Mouse (Mus musculus) MEL (cell line): Measurements from ENCODE around the gene Cnfn. TPM values are rescaled to one million over a fixed set of nuclear protein-coding genes. Genes with fewer than 3 reads are reported as not detected.
"Not testable (repeated sequence)": the region's sequence is repeated elsewhere in the genome, so short reads cannot be mapped to it uniquely, and the experiment has no call there.

ENCODE experiments used
- DNase-seq: peaks from one replicate; pipeline ENCODE4 v3.0.0; 2011; ENCODE audit warnings: low read depth, low spot score
- H3K27ac ChIP-seq: 2 replicates; pipeline ENCODE4 v1.5.1; 2012; ENCODE audit warnings: low read depth, mild to moderate bottlenecking, control low read depth, low read length, moderate library complexity; ENCODE audit not compliant: control insufficient read depth
- H3K27me3 ChIP-seq, 2 experiments: fragments of 150-350 bp in 1 of 2; sonication (generic) in 1 of 2; 2 replicates each; pipeline ENCODE4 v1.6.1; 2012; ENCODE audit warnings: low read length in 2 of 2, mild to moderate bottlenecking in 2 of 2, improper control_type of control experiment in 1 of 2, moderate library complexity in 1 of 2; ENCODE audit not compliant: insufficient read depth in 2 of 2, control insufficient read depth in 1 of 2
- H3K36me3 ChIP-seq, 2 experiments: 2 replicates each; pipeline ENCODE4 v1.6.1; 2012 to 2014; ENCODE audit warnings: low read length in 2 of 2, improper control_type of control experiment in 1 of 2, inconsistent platforms in 1 of 2, mild to moderate bottlenecking in 1 of 2; ENCODE audit not compliant: insufficient read depth in 2 of 2, control insufficient read depth in 1 of 2
- H3K4me1 ChIP-seq, 2 experiments: fragments of 150-350 bp in 1 of 2; sonication (generic) in 1 of 2; 2 replicates each; pipeline ENCODE4 v1.6.1; 2012; ENCODE audit warnings: low read length in 2 of 2, improper control_type of control experiment in 1 of 2, mild to moderate bottlenecking in 1 of 2; ENCODE audit not compliant: insufficient read depth in 2 of 2, control insufficient read depth in 1 of 2
- H3K4me3 ChIP-seq, 2 experiments: fragments of 150-350 bp in 1 of 2; sonication (generic) in 1 of 2; 2 replicates each; pipeline ENCODE4 v1.5.1; 2012; ENCODE audit warnings: low read depth in 2 of 2, low read length in 2 of 2, mild to moderate bottlenecking in 2 of 2, moderate library complexity in 2 of 2, control low read depth in 1 of 2, improper control_type of control experiment in 1 of 2; ENCODE audit not compliant: control insufficient read depth in 1 of 2, insufficient read depth in 1 of 2
- H3K79me2 ChIP-seq: 2 replicates; pipeline ENCODE4 v1.6.1; 2012; ENCODE audit warnings: mild to moderate bottlenecking, low read length, moderate library complexity; ENCODE audit not compliant: control insufficient read depth, poor library complexity, insufficient read depth
- H3K9ac ChIP-seq: 2 replicates; pipeline ENCODE4 v1.6.1; 2012; ENCODE audit warnings: low read depth, mild to moderate bottlenecking, control low read depth, low read length, moderate library complexity; ENCODE audit not compliant: control insufficient read depth, poor library complexity, severe bottlenecking
- H3K9me3 ChIP-seq: fragments of 150-350 bp; sonication (generic); replicated peaks from 2 replicates; pipeline ENCODE4 v1.6.1; 2012; ENCODE audit warnings: mild to moderate bottlenecking, low read length, improper control_type of control experiment, moderate library complexity; ENCODE audit not compliant: insufficient read depth
- E2F4 ChIP-seq: IDR thresholded peaks from 2 replicates; pipeline ENCODE4 v1.6.1; 2011; ENCODE audit warnings: low read depth, low read length, improper control_type of control experiment, borderline replicate concordance
- GATA1 ChIP-seq: IDR thresholded peaks from 2 replicates; pipeline ENCODE4 v1.6.1; 2011; ENCODE audit warnings: low read depth, low read length, improper control_type of control experiment
- JUND ChIP-seq: IDR thresholded peaks from 2 replicates; pipeline ENCODE4 v1.6.1; 2011; ENCODE audit warnings: low read depth, mild to moderate bottlenecking, improper control_type of control experiment, low read length
- MAZ ChIP-seq: IDR thresholded peaks from 2 replicates; pipeline ENCODE4 v1.6.1; 2012; ENCODE audit warnings: low read depth, mild to moderate bottlenecking, inconsistent platforms, low read length, improper control_type of control experiment
- MXI1 ChIP-seq: IDR thresholded peaks from 2 replicates; pipeline ENCODE4 v1.6.1; 2011; ENCODE audit warnings: mild to moderate bottlenecking, low read depth, low read length, improper control_type of control experiment
- MYB ChIP-seq: IDR thresholded peaks from 2 replicates; pipeline ENCODE4 v1.6.1; 2011; ENCODE audit warnings: mild to moderate bottlenecking, low read depth, low read length, improper control_type of control experiment
- RCOR1 ChIP-seq: IDR thresholded peaks from 2 replicates; pipeline ENCODE4 v1.6.1; 2012; ENCODE audit warnings: low read depth, mild to moderate bottlenecking, inconsistent platforms, low read length, improper control_type of control experiment
- SIN3A ChIP-seq: IDR thresholded peaks from 2 replicates; pipeline ENCODE4 v1.6.1; 2012; ENCODE audit warnings: low read length, improper control_type of control experiment, inconsistent platforms
- TBP ChIP-seq: IDR thresholded peaks from 2 replicates; pipeline ENCODE4 v1.8.0; 2011; ENCODE audit warnings: low read depth, low read length, improper control_type of control experiment
- TCF12 ChIP-seq: IDR thresholded peaks from 2 replicates; pipeline ENCODE4 v1.6.1; 2014; ENCODE audit warnings: low read depth, mild to moderate bottlenecking, inconsistent platforms, low read length, improper control_type of control experiment, moderate library complexity
- UBTF ChIP-seq: IDR thresholded peaks from 2 replicates; pipeline ENCODE4 v1.6.1; 2012; ENCODE audit warnings: low read depth, mild to moderate bottlenecking, inconsistent platforms, low read length, improper control_type of control experiment, moderate library complexity, borderline replicate concordance; ENCODE audit not compliant: insufficient read depth
- ZMIZ1 ChIP-seq: IDR thresholded peaks from 2 replicates; pipeline ENCODE4 v1.6.1; 2012; ENCODE audit warnings: low read depth, mild to moderate bottlenecking, inconsistent platforms, low read length, improper control_type of control experiment, moderate library complexity
- ZNF384 ChIP-seq: IDR thresholded peaks from 2 replicates; pipeline ENCODE4 v1.6.1; 2012; ENCODE audit warnings: low read depth, mild to moderate bottlenecking, inconsistent platforms, low read length, improper control_type of control experiment
- polyA plus RNA-seq, 2 experiments: library from polyadenylated mRNA; stranded (reverse) in 1 of 2; unstranded in 1 of 2; fragments of >175 nt in 1 of 2; fragments of >200 nt in 1 of 2; gene quantifications; 2 replicates each; pipeline versions ENCODE4 v1.2.1 to v1.2.4; 2012; ENCODE audit warnings: low replicate concordance in 2 of 2, low read depth in 1 of 2; ENCODE audit not compliant: insufficient read length in 2 of 2, insufficient read depth in 1 of 2, missing spikeins in 1 of 2
- total RNA-seq: library from RNA; depleted of rRNA; stranded (reverse); fragments of 300-350 nt; gene quantifications from 2 replicates; pipeline ENCODE4 v1.2.3, GENCODE M21; 2012

Cnfn gene
- total and polyA plus RNA-seq, 3 experiments: not detected

DNA sequence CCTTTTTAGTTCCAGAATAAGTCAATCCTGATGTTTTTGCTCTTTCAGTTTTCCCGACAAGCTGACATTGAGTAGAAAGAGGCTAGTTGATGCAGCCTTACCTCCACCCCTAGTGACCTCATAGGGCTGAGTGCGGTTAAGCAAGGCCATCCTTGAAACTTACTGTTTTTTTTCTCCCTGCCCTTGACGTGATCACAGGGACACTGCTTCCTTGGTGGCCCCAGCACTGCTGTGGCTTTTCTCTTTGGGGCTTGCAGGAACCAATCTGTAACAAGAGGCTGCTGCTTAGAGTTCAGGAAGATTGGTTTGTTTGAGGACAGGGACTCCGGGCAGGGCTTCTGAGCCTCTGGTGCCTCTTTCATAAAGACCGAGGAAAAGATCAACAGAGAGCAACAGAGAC lies 32.5 kb upstream of the Cnfn start:
- Histone ChIP-seq H3K27me3 (no peaks in the 10 kb centered on the region), H3K27ac (no peak overlapping the region), H3K4me1 (peaks cover 0 to 5% of the 10 kb centered on the region in 2 experiments; a peak in 1 of 4 replicates), H3K9me3 (no peaks in the 10 kb centered on the region), H3K36me3 (peaks cover 0 to 6% of the 10 kb centered on the region in 2 experiments; a peak in 2 of 4 replicates), H3K4me3 (no peak overlapping the region), H3K9ac (no peak overlapping the region), H3K79me2 (no peaks in the 10 kb centered on the region)
- DNase-seq: no peak
- TF ChIP-seq TCF12 (no peak), JUND (no peak), MYB (no peak)

DNA sequence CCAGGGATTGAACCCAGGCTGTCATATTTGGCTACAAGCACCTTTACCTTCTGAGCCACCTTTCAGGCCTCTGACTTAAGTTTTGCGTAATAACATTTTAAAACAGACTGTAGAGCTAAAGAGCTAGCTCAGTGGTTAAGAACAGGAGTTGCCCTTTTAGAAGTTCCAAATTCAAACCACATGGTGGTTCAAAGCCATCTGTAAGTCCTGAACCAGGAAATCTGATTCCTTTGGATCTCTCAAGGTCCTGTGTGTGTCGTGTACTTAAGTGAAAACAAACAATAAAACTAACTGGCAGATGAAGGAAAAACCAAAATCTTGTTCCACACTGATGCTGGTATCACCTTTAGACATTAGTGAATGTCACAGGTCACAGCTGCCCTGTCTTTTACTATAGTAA lies 32.0 kb upstream of the Cnfn start:
- Histone ChIP-seq H3K4me1 (peaks cover 0 to 8% of the 10 kb centered on the region in 2 experiments; a peak in 2 of 4 replicates), H3K36me3 (peaks cover 0 to 6% of the 10 kb centered on the region in 2 experiments; a peak in 2 of 4 replicates), H3K79me2 (no peaks in the 10 kb centered on the region), H3K4me3 (no peak overlapping the region), H3K9me3 (no peaks in the 10 kb centered on the region), H3K27me3 (no peaks in the 10 kb centered on the region), H3K27ac (no peak overlapping the region), H3K9ac (no peak overlapping the region)
- TF ChIP-seq TCF12 (no peak), GATA1 (no peak), MYB (no peak), MXI1 (no peak), ZMIZ1 (no peak), SIN3A (no peak), MAZ (no peak), TBP (no peak)
- no peak for DNase-seq

DNA sequence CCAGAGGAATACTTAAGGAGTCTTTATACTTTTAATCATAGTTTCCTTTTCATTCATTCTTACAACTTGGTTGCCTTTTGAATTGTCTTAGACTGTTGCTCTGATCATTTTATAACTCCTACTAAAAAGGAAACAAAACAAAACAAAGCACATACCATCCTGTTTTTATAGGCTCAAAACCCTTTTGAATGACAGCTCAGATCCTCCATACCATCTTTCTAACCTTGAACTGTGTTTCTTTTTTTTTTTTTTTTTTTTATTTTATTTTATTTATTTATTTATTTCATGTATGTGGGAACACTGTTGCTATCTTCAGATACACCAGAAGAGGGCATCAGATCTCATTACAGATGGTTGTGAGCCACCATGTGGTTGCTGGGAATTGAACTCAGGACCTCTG lies 29.5 kb upstream of the Cnfn start:
- Histone ChIP-seq H3K4me1 (peaks cover 3 to 19% of the 10 kb centered on the region in 2 experiments), H3K36me3 (peaks cover 0 to 16% of the 10 kb centered on the region in 2 experiments; a peak in 2 of 4 replicates)
- DNase-seq, H3K27ac ChIP-seq, H3K27me3 ChIP-seq, H3K79me2 ChIP-seq, H3K4me3 ChIP-seq, H3K9me3 ChIP-seq, H3K9ac ChIP-seq: not testable (repeated sequence)
- peak; percentile 62; the same call in 1 of the 2 replicates for TF ChIP-seq ZNF384

DNA sequence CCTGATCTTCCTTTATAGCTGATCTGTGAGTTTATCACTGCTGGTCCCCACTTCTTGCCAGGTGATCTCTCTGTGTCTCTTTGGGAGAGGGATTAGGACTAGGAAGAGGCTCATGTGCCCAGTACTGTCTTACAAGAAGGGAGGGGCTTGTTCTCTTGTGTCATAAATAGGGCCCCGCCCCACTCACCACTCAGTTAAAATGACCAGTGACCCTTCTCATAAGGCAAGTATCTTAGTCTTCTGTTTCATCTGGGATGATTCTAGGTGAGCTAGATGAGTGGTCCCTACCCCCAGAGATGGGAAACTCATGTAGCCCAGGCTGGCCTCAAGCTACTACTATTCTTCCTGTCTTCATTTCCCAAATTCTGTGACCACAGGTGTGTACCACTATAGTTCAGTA lies 29.1 kb upstream of the Cnfn start, which contains the start of gene Lipe:
Gene Lipe, minus strand, starts transcription at position 101 of the 400 bp plus-strand sequence.
- H3K36me3 ChIP-seq: peaks cover 0 to 16% of the 10 kb centered on the region in 2 experiments; a peak in 2 of 4 replicates
- H3K4me3 ChIP-seq: no peak within 1 kb of the TSS
- DNase-seq: no peak
- no peaks in the 10 kb centered on the region for H3K27me3 ChIP-seq
- no peak within 1 kb of the TSS for H3K9ac ChIP-seq
- no peaks in the 10 kb centered on the region for H3K9me3 ChIP-seq
- no peak within 1 kb of the TSS for H3K27ac ChIP-seq
- H3K79me2 ChIP-seq: no peaks in the 10 kb centered on the region; the same call in 1 of the 2 replicates
- TF ChIP-seq E2F4 (no peak), RCOR1 (no peak), UBTF (no peak)
- H3K4me1 ChIP-seq: peaks cover 3 to 19% of the 10 kb centered on the region in 2 experiments
